Mouse (Mus musculus): ENCODE measurements around the gene 2210418O10Rik. TPM values are rescaled to one million over a fixed set of nuclear protein-coding genes. Genes with fewer than 3 reads are reported as not detected.
"Not testable (repeated sequence)": the region's sequence is repeated elsewhere in the genome, so short reads cannot be mapped to it uniquely, and the experiment has no call there.

Gene 2210418O10Rik
- polyA plus RNA-seq (2015; fragmentation: Nextera tagmentation; extraction: Ambion mirVana) = 14.0 and 14.7 TPM in 2 replicates

DNA sequence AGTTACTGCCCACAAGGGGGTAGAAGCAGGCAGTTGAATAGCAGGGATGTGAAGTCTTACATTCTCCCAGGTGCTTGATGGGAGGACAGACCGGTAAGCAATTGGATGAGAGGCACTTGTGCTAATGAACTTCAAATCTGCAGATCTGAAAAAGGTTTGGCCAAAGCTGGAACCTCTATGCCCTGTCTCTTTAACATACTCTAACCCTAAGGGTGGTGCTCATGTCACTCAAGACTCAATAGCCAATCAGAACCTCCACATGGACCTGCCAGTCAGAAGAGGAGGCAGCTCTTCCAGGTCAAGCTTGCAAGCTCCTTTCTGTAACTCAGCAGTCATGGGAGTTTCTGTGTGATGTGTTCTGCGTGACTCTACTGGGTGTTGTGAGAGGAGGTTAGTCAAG lies at the start of gene 2210418O10Rik:
TSS of gene 2210418O10Rik (plus strand) at position 301 of the 400 bp plus-strand sequence.
- H3K4me2 ChIP-seq (replicated peaks); H3K27me3 ChIP-seq (replicated peaks); H3K9me3 ChIP-seq; H3K4me3 ChIP-seq (replicated peaks); H3K27ac ChIP-seq; H3K4me1 ChIP-seq (replicated peaks); ATAC-seq; H3K9ac ChIP-seq; H3K36me3 ChIP-seq: not testable (repeated sequence)
- no CpG with 5 or more reads among the region's 2 CpGs for WGBS

DNA sequence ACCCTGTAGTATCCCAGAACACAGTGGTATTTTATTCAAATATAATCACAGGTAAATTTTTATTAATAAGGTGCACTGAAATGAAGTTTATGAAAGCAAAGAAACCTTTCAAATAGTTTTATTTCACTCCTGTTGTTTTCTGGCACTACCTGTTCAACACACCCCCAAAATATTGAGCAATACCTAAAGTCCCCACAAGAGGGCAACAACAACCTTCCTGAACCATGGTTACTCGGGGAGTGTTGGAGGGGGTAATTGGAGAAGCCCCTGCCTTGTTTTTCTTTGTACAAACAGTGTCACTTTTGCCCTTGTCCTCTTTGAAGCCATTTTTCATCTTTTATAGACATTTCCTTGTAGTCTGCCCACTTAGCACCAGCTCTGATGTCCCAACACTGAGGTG lies 22.1 kb downstream of the 2210418O10Rik start:
- WGBS = no CpG with 5 or more reads among the region's 1 CpGs
- not testable (repeated sequence) for H3K9me3 ChIP-seq; ATAC-seq; H3K27ac ChIP-seq; H3K36me3 ChIP-seq; H3K4me3 ChIP-seq (replicated peaks); H3K9ac ChIP-seq; H3K4me2 ChIP-seq (replicated peaks); H3K4me1 ChIP-seq (replicated peaks); H3K27me3 ChIP-seq (replicated peaks)

Other genes starting within 250 kb of the 2210418O10Rik start
- 1.1 and 1.2 TPM in 2 replicates for gene Gm2004, start 76.7 kb upstream of the 2210418O10Rik start, polyA plus RNA-seq (2015; fragmentation: Nextera tagmentation; extraction: Ambion mirVana)
- gene Gm11009, start 92.9 kb downstream of the 2210418O10Rik start, polyA plus RNA-seq (2015; fragmentation: Nextera tagmentation; extraction: Ambion mirVana) = not detected in 2 replicates
- gene Gm14435, start 197.0 kb downstream of the 2210418O10Rik start, polyA plus RNA-seq (2015; fragmentation: Nextera tagmentation; extraction: Ambion mirVana) = 13.0 and 14.4 TPM in 2 replicates